Mouse (Mus musculus) heart, adult 2 months (tissue): ENCODE measurements around the gene Sema3c.

Experiments
- CTCF ChIP-seq: fragments of 200-600 bp; IDR thresholded peaks from 2 replicates; pipeline ENCODE4 v1.8.1; 2022; ENCODE audit warnings: antibody characterized with exemption, mild to moderate bottlenecking, moderate library complexity
- EP300 ChIP-seq: fragments of 200-500 bp; IDR thresholded peaks from 2 replicates; pipeline ENCODE4 v1.6.1; 2011; ENCODE audit warnings: low read depth, low read length, control low read depth; ENCODE audit not compliant: insufficient read depth
- POLR2A ChIP-seq: fragments of 200-500 bp; IDR thresholded peaks from 2 replicates; pipeline ENCODE4 v1.6.1; 2011; ENCODE audit warnings: mild to moderate bottlenecking, low read depth, low read length, control low read depth; ENCODE audit not compliant: insufficient read depth

DNA sequence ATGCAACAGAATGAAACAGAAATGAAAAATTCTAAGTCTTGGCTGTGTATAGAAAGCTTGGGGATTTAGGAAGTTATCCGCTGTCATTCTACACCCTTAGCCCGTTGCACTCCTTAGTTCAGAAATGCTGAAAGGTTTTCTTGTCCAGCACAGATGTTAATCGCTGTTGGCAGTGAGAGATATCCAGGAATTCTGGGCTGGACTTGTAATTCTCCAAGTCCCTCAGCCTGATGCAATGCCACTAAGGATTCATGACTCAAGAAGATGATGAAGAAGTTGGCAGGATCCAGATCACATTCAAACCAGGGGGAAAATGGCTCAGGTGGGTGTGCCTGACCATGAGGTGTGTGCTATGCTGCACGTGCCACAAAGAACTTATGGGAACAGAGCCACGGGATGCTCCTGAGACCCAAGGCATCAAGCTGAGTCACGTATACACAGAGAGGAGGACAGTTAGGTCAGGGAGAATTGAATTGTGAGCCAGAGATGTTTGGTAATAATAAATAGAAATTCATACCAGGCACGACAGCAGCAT, 179.5 kb downstream of the Sema3c start:
- TF ChIP-seq POLR2A (no peak), CTCF (no peak), EP300 (no peak)
